In genomic region chr17:34960702-34961493, GRCm38 (mm10) we compare ENCODE assay signal across 12 mouse cellular contexts. TPM values are rescaled to one million over a fixed set of nuclear protein-coding genes. Genes with fewer than 3 reads are reported as not detected.
DNase-seq lines count a peak whose midpoint lies in the region; ATAC-seq lines count a peak whose summit lies in the region.
"Had no signal": no experiment of that assay in that cellular context is flagged by ENCODE, and none has a peak within 500 bp of the region (broad histone marks: within the 10 kb centered on the region; RNA-seq: fewer than 3 reads in every experiment).

No protein-coding gene starts in this region.

- no peaks in the 10 kb centered on the region for H3K9me3 ChIP-seq in embryonic facial prominence, embryonic 13.5 days
- H3K9me3 ChIP-seq in embryonic facial prominence, embryonic 10.5 days, result no peaks in the 10 kb centered on the region
- H3K9me3 ChIP-seq in kidney, embryonic 16.5 days (ENCODE audit: low read length), result no peaks in the 10 kb centered on the region
- H3K9me3 ChIP-seq: heart, embryonic 10.5 days had no signal

- no peak overlapping the region for H3K4me2 ChIP-seq in embryonic facial prominence, embryonic 13.5 days
- no peak overlapping the region for H3K4me2 ChIP-seq in kidney, embryonic 16.5 days (replicated peaks; ENCODE audit: low read depth, low read length)

- H3K36me3 ChIP-seq in embryonic facial prominence, embryonic 13.5 days, result no peaks in the 10 kb centered on the region
- no peaks in the 10 kb centered on the region for H3K36me3 ChIP-seq in embryonic facial prominence, embryonic 10.5 days (replicated peaks)
- H3K36me3 ChIP-seq in kidney, embryonic 16.5 days (ENCODE audit: insufficient read depth, low read length), result no peaks in the 10 kb centered on the region
- H3K36me3 ChIP-seq: heart, embryonic 10.5 days had no signal

- DNase-seq in embryonic facial prominence, embryonic 10.5 days (ENCODE audit: low spot score), result no peak
- DNase-seq in kidney, postnatal 25 days, result no peak
- peak; percentile 36 for DNase-seq in urinary bladder, postnatal 25 days (ENCODE audit: low spot score)
- no peak for DNase-seq in urinary bladder, adult 2 months (ENCODE audit: low spot score)
- DNase-seq in natural killer cell, adult 2 months (ENCODE audit: low spot score in 2 of 2), result no peak
- DNase-seq in spleen, adult 18-20 months, result no peak
- DNase-seq: B cell, adult 2 months; layer of hippocampus, adult 9-11 months had no signal

- H3K4me1 ChIP-seq in embryonic facial prominence, embryonic 13.5 days, result peaks cover 20% of the 10 kb centered on the region
- H3K4me1 ChIP-seq in embryonic facial prominence, embryonic 10.5 days, result peaks cover 21% of the 10 kb centered on the region
- H3K4me1 ChIP-seq in kidney, embryonic 16.5 days (ENCODE audit: insufficient read depth, low read length), result peaks cover 27% of the 10 kb centered on the region

- no peak overlapping the region for H3K9ac ChIP-seq in embryonic facial prominence, embryonic 13.5 days
- no peak overlapping the region for H3K9ac ChIP-seq in kidney, embryonic 16.5 days (replicated peaks; ENCODE audit: low read length)
- H3K9ac ChIP-seq: hindbrain, embryonic 14.5 days had no signal

- no peak overlapping the region for H3K4me3 ChIP-seq in embryonic facial prominence, embryonic 13.5 days
- H3K4me3 ChIP-seq in embryonic facial prominence, embryonic 10.5 days, result no peak overlapping the region; the same call in 1 of the 2 replicates
- no peak overlapping the region for H3K4me3 ChIP-seq in kidney, embryonic 16.5 days (ENCODE audit: low read length)

- no peak for ATAC-seq in embryonic facial prominence, embryonic 13.5 days (ENCODE audit: insufficient number of reproducible peaks, insufficient read depth, low FRiP score, low TSS enrichment, low read depth)
- ATAC-seq in kidney, embryonic 16.5 days (ENCODE audit: low FRiP score, low TSS enrichment), result no peak

- H3K27me3 ChIP-seq in embryonic facial prominence, embryonic 13.5 days, result peaks cover 9% of the 10 kb centered on the region; the same call in 1 of the 2 replicates
- H3K27me3 ChIP-seq in embryonic facial prominence, embryonic 10.5 days (replicated peaks; ENCODE audit: low read depth, poor library complexity, severe bottlenecking), result peaks cover 61% of the 10 kb centered on the region
- no peaks in the 10 kb centered on the region for H3K27me3 ChIP-seq in kidney, embryonic 16.5 days (ENCODE audit: insufficient read depth, low read length)

- peak overlapping the region; percentile 97; the same call in 1 of the 2 replicates for H3K27ac ChIP-seq in embryonic facial prominence, embryonic 13.5 days
- no peak overlapping the region for H3K27ac ChIP-seq in embryonic facial prominence, embryonic 10.5 days (replicated peaks)
- peak overlapping the region; percentile 99 for H3K27ac ChIP-seq in kidney, embryonic 16.5 days (ENCODE audit: low read length)

RNA-seq across cellular contexts. Expression of gene Hspa1b, which starts 1.9 kb away (rescaled TPM):
- 0.53 and 0.87 TPM in 2 replicates for polyA plus RNA-seq in embryonic facial prominence, embryonic 13.5 days (2015; fragmentation: Nextera tagmentation; extraction: Ambion mirVana)
- 0.13 and 0.15 TPM in 2 replicates for polyA plus RNA-seq in embryonic facial prominence, embryonic 10.5 days (2016; fragmentation: Nextera tagmentation; extraction: Ambion mirVana)
- 0.76 and 0.80 TPM in 2 replicates for polyA plus RNA-seq in kidney, embryonic 16.5 days (2015; fragmentation: Nextera tagmentation; extraction: Ambion mirVana)
- 100 and 116 TPM in 2 replicates for polyA plus RNA-seq in urinary bladder, adult 2 months (2012; rRNA removed)

RNA-seq across cellular contexts. Expression of gene Gm20481, which starts 8.8 kb away (rescaled TPM):
- not detected in 2 replicates for polyA plus RNA-seq in embryonic facial prominence, embryonic 13.5 days (2015; fragmentation: Nextera tagmentation; extraction: Ambion mirVana)
- polyA plus RNA-seq in embryonic facial prominence, embryonic 10.5 days (2016; fragmentation: Nextera tagmentation; extraction: Ambion mirVana), result not detected in 2 replicates
- polyA plus RNA-seq in kidney, embryonic 16.5 days (2015; fragmentation: Nextera tagmentation; extraction: Ambion mirVana), result not detected in 2 replicates
- not detected in 2 replicates for polyA plus RNA-seq in urinary bladder, adult 2 months (2012; rRNA removed)
- polyA plus RNA-seq: heart, embryonic 10.5 days; hindbrain, embryonic 14.5 days had no signal

RNA-seq across cellular contexts. Expression of gene Hspa1a, which starts 11.1 kb away (rescaled TPM):
- polyA plus RNA-seq in embryonic facial prominence, embryonic 13.5 days (2015; fragmentation: Nextera tagmentation; extraction: Ambion mirVana), result 5.8 and 6.1 TPM in 2 replicates
- 1.3 and 1.9 TPM in 2 replicates for polyA plus RNA-seq in embryonic facial prominence, embryonic 10.5 days (2016; fragmentation: Nextera tagmentation; extraction: Ambion mirVana)
- polyA plus RNA-seq in kidney, embryonic 16.5 days (2015; fragmentation: Nextera tagmentation; extraction: Ambion mirVana), result 11.2 and 13.4 TPM in 2 replicates
- 52.7 and 54.4 TPM in 2 replicates for polyA plus RNA-seq in urinary bladder, adult 2 months (2012; rRNA removed)

RNA-seq across cellular contexts. Expression of gene Hspa1l, which starts 11.6 kb away (rescaled TPM):
- 0.77 and 0.85 TPM in 2 replicates for polyA plus RNA-seq in embryonic facial prominence, embryonic 13.5 days (2015; fragmentation: Nextera tagmentation; extraction: Ambion mirVana)
- polyA plus RNA-seq in embryonic facial prominence, embryonic 10.5 days (2016; fragmentation: Nextera tagmentation; extraction: Ambion mirVana), result 1.1 TPM in 2 replicates
- polyA plus RNA-seq in kidney, embryonic 16.5 days (2015; fragmentation: Nextera tagmentation; extraction: Ambion mirVana), result 1.0 and 1.3 TPM in 2 replicates
- polyA plus RNA-seq in urinary bladder, adult 2 months (2012; rRNA removed), result 0.47 and 0.54 TPM in 2 replicates

RNA-seq across cellular contexts. Expression of gene Lsm2, which starts 20.8 kb away (rescaled TPM):
- 190 and 227 TPM in 2 replicates for polyA plus RNA-seq in embryonic facial prominence, embryonic 13.5 days (2015; fragmentation: Nextera tagmentation; extraction: Ambion mirVana)
- 339 and 361 TPM in 2 replicates for polyA plus RNA-seq in embryonic facial prominence, embryonic 10.5 days (2016; fragmentation: Nextera tagmentation; extraction: Ambion mirVana)
- polyA plus RNA-seq in kidney, embryonic 16.5 days (2015; fragmentation: Nextera tagmentation; extraction: Ambion mirVana), result 206 and 230 TPM in 2 replicates
- 47.8 and 58.4 TPM in 2 replicates for polyA plus RNA-seq in urinary bladder, adult 2 months (2012; rRNA removed)

Comparison
In these comparisons a context has a peak if more than half of its experiments do, and no peak if none do; other contexts are left out.
1. RNA of gene Hspa1b, which starts 1.9 kb away (polyA plus RNA-seq): 100 to 116 TPM in urinary bladder, adult 2 months; 0.76 to 0.80 TPM in kidney, embryonic 16.5 days, 0.53 to 0.87 TPM in embryonic facial prominence, embryonic 13.5 days and 0.13 to 0.15 TPM in embryonic facial prominence, embryonic 10.5 days; every median in the first group is over 10 times any median in the second.